Mouse (Mus musculus) midbrain, embryonic 12.5 days (tissue): ENCODE measurements around the gene Bicc1. TPM values are rescaled to one million over a fixed set of nuclear protein-coding genes. Genes with fewer than 3 reads are reported as not detected.
A peak's percentile ranks its signal among the peaks of the same experiment; 100 is the strongest.
"Not testable (repeated sequence)": the region's sequence is repeated elsewhere in the genome, so short reads cannot be mapped to it uniquely, and the experiment has no call there.

Source experiments
- ATAC-seq: fragments of 200-750 bp; cut with Nextera tagmentation; 2 replicates; pipeline ENCODE4 v1.8.0; 2017; ENCODE audit warnings: low read depth, moderate TSS enrichment, moderate library complexity; ENCODE audit not compliant: low FRiP score
- H3K27ac ChIP-seq: fragments of 300-500 bp; sonication (generic); replicated peaks from 2 replicates; pipeline ENCODE4 v1.5.1; 2016; ENCODE audit warnings: mild to moderate bottlenecking
- H3K27me3 ChIP-seq: fragments of 300-500 bp; sonication (generic); 2 replicates; pipeline ENCODE4 v1.6.1; 2016; ENCODE audit warnings: mild to moderate bottlenecking
- H3K36me3 ChIP-seq: fragments of 300-500 bp; sonication (generic); 2 replicates; pipeline ENCODE4 v1.6.1; 2016
- H3K4me1 ChIP-seq: fragments of 300-500 bp; sonication (generic); 2 replicates; pipeline ENCODE4 v1.6.1; 2016
- H3K4me2 ChIP-seq: fragments of 300-500 bp; sonication (generic); replicated peaks from 2 replicates; pipeline ENCODE4 v1.6.1; 2016; ENCODE audit warnings: mild to moderate bottlenecking, moderate library complexity
- H3K4me3 ChIP-seq: fragments of 300-500 bp; sonication (generic); 2 replicates; pipeline ENCODE4 v1.5.1; 2016; ENCODE audit warnings: mild to moderate bottlenecking
- H3K9ac ChIP-seq: fragments of 300-500 bp; sonication (generic); replicated peaks from 2 replicates; pipeline ENCODE4 v1.6.1; 2016; ENCODE audit warnings: mild to moderate bottlenecking, moderate library complexity
- H3K9me3 ChIP-seq: fragments of 300-500 bp; sonication (generic); 2 replicates; pipeline ENCODE4 v1.6.1; 2016; ENCODE audit warnings: mild to moderate bottlenecking
- WGBS: fragments of 180-500 bp; shearing (Covaris S2); methylation state at CpG from one replicate; pipeline ENCODE4 v1.1.7; 2016; 5-methylcytosine and 5-hydroxymethylcytosine counted together
- polyA plus RNA-seq: library from polyadenylated mRNA; unstranded; fragments of >200 nt; fragmentation: Nextera tagmentation; extraction: Ambion mirVana; gene quantifications from 2 replicates; pipeline ENCODE4 v1.2.1, GENCODE M21; 2016

Bicc1 gene
- polyA plus RNA-seq, 1 experiment from 2014 or later: 15.2 TPM

DNA sequence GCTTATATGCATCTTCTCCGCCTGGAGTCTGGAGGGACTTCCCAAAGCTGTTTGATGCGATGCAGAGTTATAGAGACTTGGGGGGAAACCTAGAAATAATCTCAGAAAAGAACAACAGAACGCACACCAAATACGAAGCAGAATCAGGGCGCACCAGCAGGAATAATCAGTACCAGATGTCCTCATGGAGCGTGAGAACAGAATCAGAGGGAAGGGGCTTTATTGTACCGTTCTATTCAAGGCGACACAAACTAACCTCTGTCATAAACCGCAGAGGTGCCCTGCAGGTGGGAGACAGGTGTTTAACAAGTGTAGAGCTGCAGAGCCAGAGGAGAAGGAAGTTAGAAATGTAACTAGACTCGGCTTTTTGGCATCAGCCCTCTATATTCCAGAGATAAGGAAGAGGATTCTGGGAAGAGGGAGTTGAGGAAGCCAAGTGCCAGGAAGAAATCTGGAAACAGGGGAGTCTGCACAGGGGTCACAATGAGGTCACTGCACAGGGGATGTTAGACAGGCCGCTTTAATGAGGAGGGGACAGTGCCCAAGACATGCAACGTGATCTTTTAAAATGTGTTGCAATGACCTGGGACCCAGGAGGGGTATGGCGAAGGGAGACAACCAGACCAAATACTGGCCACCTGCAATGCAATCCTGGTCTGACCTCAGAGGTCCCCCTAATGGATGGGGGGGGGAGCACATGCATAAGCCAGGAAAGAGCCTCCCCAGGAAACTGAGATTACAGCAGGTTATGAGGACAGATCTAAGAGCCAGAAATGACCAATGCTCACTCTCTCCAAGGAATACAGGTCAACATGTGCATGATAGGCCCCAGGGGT lies 190.4 kb downstream of the Bicc1 start:
- Histone ChIP-seq H3K4me3 (no peak overlapping the region), H3K27ac (no peak overlapping the region), H3K27me3 (no peaks in the 10 kb centered on the region), H3K9ac (no peak overlapping the region), H3K36me3 (no peaks in the 10 kb centered on the region), H3K9me3 (no peaks in the 10 kb centered on the region), H3K4me1 (no peaks in the 10 kb centered on the region), H3K4me2 (no peak overlapping the region)
- 78% methylated on average over 13 of the region's 13 CpGs for WGBS
- no peak for ATAC-seq

DNA sequence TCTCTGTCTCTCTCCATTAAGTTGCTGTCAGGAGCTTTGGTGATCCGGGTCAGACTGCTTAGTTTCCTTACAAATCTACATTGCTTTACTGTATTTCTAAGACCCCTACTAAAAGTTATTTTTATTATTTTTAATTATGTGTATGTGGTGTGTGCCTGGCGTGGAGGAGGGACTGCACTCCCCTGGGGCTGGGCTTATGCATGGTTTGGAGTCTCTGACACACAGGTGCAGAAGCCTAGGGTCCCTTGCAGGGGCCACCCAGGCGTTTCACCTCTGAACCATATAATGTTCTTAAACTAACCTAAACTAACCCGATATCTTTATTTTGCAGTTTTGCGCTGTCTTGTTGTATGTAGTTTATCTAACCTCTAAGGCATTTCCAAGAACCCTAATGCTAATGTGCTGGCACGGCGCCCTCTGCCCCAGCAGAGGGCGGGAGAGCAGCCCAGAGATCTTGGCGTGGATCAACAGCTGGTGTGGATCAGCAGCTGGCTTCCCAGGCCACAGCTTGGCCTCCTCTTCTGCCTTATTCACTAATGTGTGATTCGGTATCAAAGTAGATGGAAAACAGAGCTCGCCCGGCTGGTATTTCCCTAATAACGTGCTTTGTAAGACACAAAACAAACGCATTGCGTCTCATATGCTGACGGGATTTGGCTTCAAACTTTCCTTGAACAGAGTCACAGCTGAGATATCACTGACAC lies 192.7 kb downstream of the Bicc1 start:
- Histone ChIP-seq H3K9ac (no peak overlapping the region), H3K4me2 (no peak overlapping the region), H3K9me3 (no peaks in the 10 kb centered on the region), H3K4me3 (no peak overlapping the region), H3K27me3 (no peaks in the 10 kb centered on the region), H3K4me1 (no peaks in the 10 kb centered on the region), H3K27ac (no peak overlapping the region), H3K36me3 (no peaks in the 10 kb centered on the region)
- WGBS: 73% methylated on average over 16 of the region's 16 CpGs
- ATAC-seq: no peak

DNA sequence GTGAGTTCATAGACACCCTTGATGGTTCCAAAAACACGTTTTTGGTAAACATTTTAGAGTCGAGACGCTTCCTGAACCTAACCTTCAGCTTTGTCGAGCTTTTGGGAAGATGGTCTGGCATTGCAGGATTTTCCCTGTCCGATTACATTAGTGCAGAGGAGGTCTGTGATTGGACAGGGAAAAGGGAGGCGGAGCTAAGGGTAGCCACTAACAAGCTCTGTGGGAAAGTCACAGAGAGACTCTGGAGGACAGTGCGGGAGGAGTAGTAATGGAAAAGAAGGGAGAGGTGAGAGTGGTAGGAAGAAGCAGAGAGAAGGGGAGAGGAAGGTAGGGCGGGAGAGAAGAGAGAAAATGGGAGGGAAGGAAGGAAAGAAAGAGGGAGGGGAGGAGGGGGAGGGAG lies 194.8 kb downstream of the Bicc1 start:
- Histone ChIP-seq H3K36me3 (no peaks in the 10 kb centered on the region), H3K4me3 (no peak overlapping the region), H3K4me1 (no peaks in the 10 kb centered on the region), H3K27ac (no peak overlapping the region), H3K9ac (no peak overlapping the region), H3K9me3 (no peaks in the 10 kb centered on the region), H3K4me2 (no peak overlapping the region), H3K27me3 (no peaks in the 10 kb centered on the region)
- no peak for ATAC-seq
- WGBS: 38% methylated on average over 8 of the region's 8 CpGs

DNA sequence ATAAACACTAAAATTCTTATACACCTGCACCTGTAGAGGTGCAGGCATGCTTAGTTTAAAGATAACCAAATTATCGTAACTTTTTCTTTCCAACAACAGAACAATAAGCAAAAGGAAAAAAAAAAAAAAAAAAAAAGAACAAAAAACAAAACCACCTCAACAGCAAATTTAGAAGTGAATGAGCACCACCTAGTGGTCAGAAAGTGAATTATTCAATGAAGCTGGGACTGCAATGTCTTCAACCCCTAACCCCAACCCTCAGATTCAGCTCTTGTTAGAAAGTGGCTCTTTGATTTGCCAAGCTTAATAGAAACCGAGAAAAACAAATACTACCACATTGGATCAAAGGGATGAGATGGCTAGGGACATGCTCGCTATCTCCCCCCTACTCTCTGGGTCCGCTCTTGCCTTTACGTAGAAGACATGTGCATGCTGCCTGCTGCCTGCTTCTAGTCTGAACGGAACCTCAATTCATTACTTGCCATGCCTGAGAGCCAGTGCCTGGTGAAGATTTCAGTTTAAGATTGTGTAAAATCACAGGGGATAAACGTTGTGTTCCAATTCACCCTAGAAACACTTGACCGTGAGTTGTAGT lies 195.8 kb downstream of the Bicc1 start:
- H3K4me2 ChIP-seq: no peak overlapping the region
- 54% methylated on average over 8 of the region's 8 CpGs for WGBS
- no peaks in the 10 kb centered on the region for H3K4me1 ChIP-seq
- no peak overlapping the region for H3K27ac ChIP-seq
- H3K9me3 ChIP-seq: no peaks in the 10 kb centered on the region
- no peaks in the 10 kb centered on the region for H3K36me3 ChIP-seq
- no peak for ATAC-seq
- H3K27me3 ChIP-seq: no peaks in the 10 kb centered on the region
- H3K9ac ChIP-seq: no peak overlapping the region
- H3K4me3 ChIP-seq: no peak overlapping the region

DNA sequence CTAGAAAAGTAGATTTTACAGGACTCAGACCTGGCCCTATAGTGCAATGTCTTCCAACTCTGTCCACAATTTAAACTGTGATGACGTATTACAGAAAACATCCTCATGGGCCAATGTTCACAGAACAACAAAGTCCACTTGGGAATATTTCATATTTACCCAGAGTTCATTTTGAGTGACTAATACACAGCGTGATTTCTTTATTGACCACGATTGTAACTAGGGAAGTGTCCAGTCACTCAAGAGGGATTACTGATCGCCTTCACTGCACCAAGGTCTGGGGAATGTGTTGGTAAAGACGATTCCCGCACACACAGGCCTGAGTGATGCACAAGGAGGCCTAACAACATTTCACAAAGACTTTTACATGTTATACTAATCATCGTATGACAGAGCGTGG lies 197.9 kb downstream of the Bicc1 start:
- Histone ChIP-seq H3K4me1 (no peaks in the 10 kb centered on the region), H3K27me3 (no peaks in the 10 kb centered on the region), H3K27ac (no peak overlapping the region), H3K36me3 (no peaks in the 10 kb centered on the region), H3K9me3 (no peaks in the 10 kb centered on the region), H3K9ac (no peak overlapping the region), H3K4me2 (no peak overlapping the region), H3K4me3 (no peak overlapping the region)
- no peak for ATAC-seq
- 87% methylated on average over 8 of the region's 8 CpGs for WGBS

DNA sequence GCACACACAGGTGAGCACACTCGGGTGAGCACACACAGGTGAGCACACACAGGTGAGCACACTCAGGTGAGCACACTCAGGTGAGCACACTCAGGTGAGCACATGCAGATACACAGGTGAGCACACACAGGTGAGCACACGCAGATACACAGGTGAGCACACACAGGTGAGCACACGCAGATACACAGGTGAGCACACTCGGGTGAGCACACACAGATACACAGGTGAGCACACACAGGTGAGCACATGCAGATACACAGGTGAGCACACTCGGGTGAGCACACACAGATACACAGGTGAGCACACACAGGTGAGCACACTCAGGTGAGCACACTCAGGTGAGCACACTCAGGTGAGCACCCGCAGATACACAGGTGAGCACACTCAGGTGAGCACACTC lies 199.1 kb downstream of the Bicc1 start:
- H3K36me3 ChIP-seq, H3K4me3 ChIP-seq, ATAC-seq, H3K9me3 ChIP-seq, H3K4me1 ChIP-seq, H3K27ac ChIP-seq, H3K9ac ChIP-seq, H3K27me3 ChIP-seq, H3K4me2 ChIP-seq: not testable (repeated sequence)
- 91% methylated on average over 6 of the region's 6 CpGs for WGBS

DNA sequence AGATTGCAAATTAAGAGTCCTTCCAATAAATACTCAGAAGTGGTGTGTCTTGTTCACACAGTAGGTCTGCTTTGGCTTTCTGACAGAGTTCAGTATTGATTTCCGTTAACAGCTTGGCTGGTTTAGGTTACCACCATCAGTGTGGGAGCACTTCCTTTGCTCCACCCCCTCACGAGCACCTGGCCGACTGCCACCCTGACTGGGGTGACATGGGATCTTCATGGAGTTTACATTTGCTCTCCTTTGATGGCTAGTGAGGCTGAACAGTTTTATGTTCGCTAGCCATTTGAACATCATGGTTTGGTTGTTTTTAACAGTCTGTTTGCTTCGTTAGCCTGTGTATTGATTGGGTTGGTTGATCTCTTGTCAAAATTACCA lies 206.7 kb downstream of the Bicc1 start:
- H3K9ac ChIP-seq: no peak overlapping the region
- H3K27ac ChIP-seq: peak overlapping the region; percentile 92
- peak overlapping the region; percentile 33 for H3K4me2 ChIP-seq
- no peak overlapping the region for H3K4me3 ChIP-seq
- ATAC-seq: peak; percentile 13
- no peaks in the 10 kb centered on the region for H3K27me3 ChIP-seq
- WGBS: 79% methylated on average over 5 of the region's 5 CpGs
- H3K4me1 ChIP-seq: peaks cover 31% of the 10 kb centered on the region
- no peaks in the 10 kb centered on the region for H3K9me3 ChIP-seq
- H3K36me3 ChIP-seq: no peaks in the 10 kb centered on the region

DNA sequence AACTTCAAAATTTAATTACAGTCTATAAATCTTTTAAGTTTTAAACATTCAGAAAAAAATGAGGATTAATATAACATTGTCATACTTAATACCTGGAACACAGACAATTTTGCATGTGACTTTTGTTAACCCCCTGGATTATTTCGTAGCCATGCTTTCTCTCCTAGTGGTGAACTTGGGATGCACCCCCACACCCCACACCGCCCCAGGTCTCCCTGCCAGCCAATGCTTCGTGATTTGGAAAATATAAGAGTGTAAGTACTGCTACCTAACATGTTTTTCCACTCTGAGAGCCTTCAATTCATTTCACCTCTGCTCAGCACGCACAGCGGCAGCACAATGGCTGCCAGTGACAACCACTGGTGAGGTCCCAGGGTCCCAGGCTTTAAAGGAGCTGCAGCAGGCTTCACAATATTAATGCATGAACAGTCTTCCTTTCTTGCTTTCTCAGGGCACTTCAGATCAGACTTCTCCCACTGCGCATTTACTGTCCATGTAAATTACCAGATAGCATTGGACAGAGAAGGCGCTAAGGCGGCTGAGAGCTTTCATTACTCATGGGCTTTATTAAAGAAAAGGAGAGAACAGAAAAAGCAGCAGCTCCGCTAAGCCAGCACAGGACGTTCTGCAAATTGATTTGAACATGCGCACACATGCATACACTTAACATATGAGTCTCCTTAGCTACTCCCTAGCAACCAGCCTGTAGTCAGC lies 207.3 kb downstream of the Bicc1 start:
- peak overlapping the region; percentile 92 for H3K27ac ChIP-seq
- ATAC-seq: peak; percentile 65
- H3K4me2 ChIP-seq: peak overlapping the region; percentile 33
- no peaks in the 10 kb centered on the region for H3K27me3 ChIP-seq
- no peaks in the 10 kb centered on the region for H3K9me3 ChIP-seq
- WGBS: 45% methylated on average over 11 of the region's 11 CpGs
- H3K4me3 ChIP-seq: 0 out of 2 replicates have a peak overlapping the region, but pooled peaks have one; percentile 7
- H3K4me1 ChIP-seq: peaks cover 31% of the 10 kb centered on the region
- H3K9ac ChIP-seq: no peak overlapping the region
- no peaks in the 10 kb centered on the region for H3K36me3 ChIP-seq

DNA sequence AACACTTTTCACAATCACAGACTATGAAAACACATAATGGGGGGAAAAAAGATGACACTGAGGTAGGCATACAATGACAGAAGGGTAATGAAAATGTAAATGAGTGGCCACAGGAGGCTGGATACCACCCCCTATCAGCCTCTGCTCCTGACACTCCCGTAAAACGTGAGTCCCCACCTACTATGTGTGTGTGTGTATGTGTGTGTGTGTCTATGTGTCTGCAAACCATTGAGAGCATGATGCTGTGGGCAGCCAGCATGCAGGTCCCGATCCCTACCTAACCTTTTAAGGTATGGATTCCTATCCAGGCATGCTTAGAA lies 209.4 kb downstream of the Bicc1 start:
- 27% methylated on average over 3 of the region's 3 CpGs for WGBS
- no peaks in the 10 kb centered on the region for H3K27me3 ChIP-seq
- peak overlapping the region; percentile 21; the same call in 1 of the 2 replicates for H3K4me3 ChIP-seq
- no peaks in the 10 kb centered on the region for H3K9me3 ChIP-seq
- H3K36me3 ChIP-seq: no peaks in the 10 kb centered on the region
- H3K27ac ChIP-seq: peak overlapping the region; percentile 90
- H3K4me2 ChIP-seq: peak overlapping the region; percentile 49
- H3K9ac ChIP-seq: no peak overlapping the region
- H3K4me1 ChIP-seq: peaks cover 31% of the 10 kb centered on the region
- ATAC-seq: peak; percentile 60

DNA sequence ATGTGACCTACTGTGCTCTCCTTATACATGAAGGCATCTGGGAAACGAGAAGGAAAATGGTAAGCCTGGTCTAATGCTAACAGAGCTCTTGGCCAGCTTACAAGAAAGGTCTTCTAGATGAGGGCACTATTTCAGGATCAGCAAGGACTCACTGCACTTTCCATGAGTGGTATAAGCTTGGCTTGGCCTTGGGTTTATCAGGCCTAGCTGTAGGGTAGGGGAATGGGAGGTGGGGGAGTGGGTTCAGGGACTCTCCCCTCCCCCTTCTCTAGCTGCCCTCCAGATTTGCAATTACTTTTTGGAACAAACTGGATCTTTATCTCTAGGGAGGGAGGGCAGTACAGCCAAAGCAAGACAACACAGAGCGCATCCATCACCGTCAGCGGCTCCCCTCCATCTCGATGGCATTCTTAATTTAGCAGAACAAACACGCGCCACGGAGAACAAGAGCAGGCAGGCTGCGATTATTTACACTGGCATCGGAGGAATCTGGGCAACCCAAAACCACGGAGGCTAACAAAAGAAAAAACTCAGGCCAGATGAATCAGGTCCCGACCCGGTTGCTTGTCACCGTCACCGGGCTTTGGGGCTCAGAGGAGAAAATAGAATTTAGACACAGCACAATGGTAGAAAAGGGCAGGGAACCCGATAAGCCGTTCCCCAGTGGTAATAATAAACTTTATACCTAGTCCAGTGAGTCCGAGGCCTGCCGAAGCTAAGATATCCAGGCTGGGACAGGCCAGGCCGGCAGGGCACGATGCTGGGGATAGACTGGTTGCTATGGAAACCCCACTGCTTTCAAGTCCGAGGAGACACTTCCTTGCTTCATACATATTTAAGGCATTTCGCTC lies 210.0 kb downstream of the Bicc1 start:
- peak; percentile 87 for ATAC-seq
- H3K27ac ChIP-seq: peak overlapping the region; percentile 90
- WGBS: 11% methylated on average over 23 of the region's 23 CpGs
- no peaks in the 10 kb centered on the region for H3K36me3 ChIP-seq
- peaks cover 31% of the 10 kb centered on the region for H3K4me1 ChIP-seq
- H3K4me3 ChIP-seq: peak overlapping the region; percentile 21
- no peaks in the 10 kb centered on the region for H3K27me3 ChIP-seq
- H3K9ac ChIP-seq: no peak overlapping the region; the same call in 1 of the 2 replicates
- H3K4me2 ChIP-seq: peak overlapping the region; percentile 49
- no peaks in the 10 kb centered on the region for H3K9me3 ChIP-seq

DNA sequence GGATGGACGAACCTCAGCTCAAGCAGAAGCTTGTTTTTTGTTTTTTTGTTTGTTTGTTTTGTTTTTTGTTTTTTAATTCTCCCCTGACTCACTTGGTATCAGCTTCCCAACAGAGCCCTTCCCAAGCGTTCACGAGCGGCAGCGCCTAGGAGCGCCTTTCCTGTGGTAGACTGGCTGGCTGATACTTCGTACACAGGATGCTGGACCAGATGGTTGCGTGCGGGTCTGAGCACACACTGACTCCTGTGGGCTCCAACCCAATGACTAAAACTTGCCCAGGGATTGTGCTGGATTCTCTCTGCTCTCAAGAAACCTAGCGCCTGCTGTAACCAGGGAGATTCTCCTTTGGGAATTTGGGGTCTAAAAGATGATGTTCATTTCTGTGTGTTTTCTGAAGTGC lies 211.2 kb downstream of the Bicc1 start:
- Histone ChIP-seq H3K4me1 (peaks cover 31% of the 10 kb centered on the region), H3K27ac (peak overlapping the region; percentile 90; the same call in 1 of the 2 replicates), H3K4me2 (no peak overlapping the region), H3K27me3 (no peaks in the 10 kb centered on the region), H3K9ac (no peak overlapping the region), H3K9me3 (no peaks in the 10 kb centered on the region), H3K4me3 (no peak overlapping the region), H3K36me3 (no peaks in the 10 kb centered on the region)
- WGBS: 89% methylated on average over 10 of the region's 10 CpGs
- no peak for ATAC-seq
